Mouse (Mus musculus) embryonic fibroblast, embryonic 13.5 days (primary cell): Measurements from ENCODE around the gene Lrguk. TPM values are rescaled to one million over a fixed set of nuclear protein-coding genes. Genes with fewer than 3 reads are reported as not detected.

ENCODE experiments used
- H3K27ac ChIP-seq: 2 replicates; pipeline ENCODE4 v1.5.1; 2012; ENCODE audit warnings: low read length, control low read depth, inconsistent platforms; ENCODE audit not compliant: insufficient read depth
- H3K4me1 ChIP-seq: 2 replicates; pipeline ENCODE4 v1.6.1; 2011; ENCODE audit warnings: low read length; ENCODE audit not compliant: control insufficient read depth, insufficient read depth
- H3K4me3 ChIP-seq: 2 replicates; pipeline ENCODE4 v1.5.1; 2011; ENCODE audit warnings: mild to moderate bottlenecking, control low read depth, low read length; ENCODE audit not compliant: insufficient read depth
- CTCF ChIP-seq: IDR thresholded peaks from 2 replicates; pipeline ENCODE4 v1.5.1; 2011; ENCODE audit warnings: mild to moderate bottlenecking, control low read depth, low read length, moderate library complexity, borderline replicate concordance; ENCODE audit not compliant: insufficient read depth
- POLR2A ChIP-seq: IDR thresholded peaks from 2 replicates; pipeline ENCODE4 v1.6.1; 2011; ENCODE audit warnings: low read depth, mild to moderate bottlenecking, control low read depth, low read length, moderate library complexity
- polyA plus RNA-seq: library from polyadenylated mRNA; stranded (reverse); fragments of >200 nt; gene quantifications from 2 replicates; pipeline ENCODE4 v1.2.4, GENCODE M21; 2011; ENCODE audit warnings: low read depth; ENCODE audit not compliant: missing spikeins, insufficient read length

Lrguk gene
- polyA plus RNA-seq, 1 experiment, result 0.63 TPM

DNA sequence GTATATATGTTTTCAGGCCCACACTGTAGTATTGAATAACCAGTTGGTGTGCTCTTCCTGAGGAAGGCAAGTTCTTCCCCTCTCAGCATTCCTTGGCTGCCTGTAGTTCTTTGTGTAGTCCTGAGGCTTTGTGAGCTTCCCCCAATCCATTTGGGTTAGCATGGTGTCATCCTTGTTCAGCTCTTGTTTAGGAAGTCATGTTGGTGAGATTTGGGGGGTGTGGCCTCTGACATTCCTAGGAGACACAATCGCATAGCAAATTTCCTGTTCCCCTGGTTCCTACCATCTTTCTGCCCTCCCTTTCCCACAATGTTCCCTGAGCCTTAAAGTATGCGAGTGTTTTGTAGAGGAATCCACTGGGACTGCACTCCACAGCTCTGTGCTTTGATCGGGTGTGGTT is 154.1 kb downstream of the Lrguk start:
- TF ChIP-seq CTCF (no peak), POLR2A (no peak)
- H3K27ac ChIP-seq, result no peak overlapping the region
- no peaks in the 10 kb centered on the region for H3K4me1 ChIP-seq
- H3K4me3 ChIP-seq, result no peak overlapping the region

Other genes starting within 250 kb of the Lrguk start
- gene Slc35b4, start 147.7 kb downstream of the Lrguk start, polyA plus RNA-seq, result 51.3 and 55.4 TPM in 2 replicates